Comparison of ENCODE assay signal across 8 mouse cellular contexts in genomic region chr10:12726041-12726608, GRCm38 (mm10).
A peak's percentile ranks its signal among the peaks of the same experiment; 100 is the strongest.
DNase-seq lines count a peak whose midpoint lies in the region; ATAC-seq and TF ChIP-seq lines count a peak whose summit lies in the region.
"Had no signal": no experiment of that assay in that cellular context is flagged by ENCODE, and none has a peak within 500 bp of the region (broad histone marks: within the 10 kb centered on the region; RNA-seq: fewer than 3 reads in every experiment).

No protein-coding gene starts in this region.

- no peaks in the 10 kb centered on the region for H3K27me3 ChIP-seq in midbrain, embryonic 15.5 days (replicated peaks)
- H3K27me3 ChIP-seq: liver, embryonic 15.5 days had no signal

- no peaks in the 10 kb centered on the region for H3K9me3 ChIP-seq in midbrain, embryonic 15.5 days
- H3K9me3 ChIP-seq: liver, embryonic 15.5 days had no signal

- DNase-seq in Muller cell, postnatal 12 days (ENCODE audit: inconsistent ontology term) = peak; percentile 73
- peak; percentile 46 for DNase-seq in cerebellum, adult 9-11 months
- DNase-seq in kidney, adult 9 months = peak; percentile 56
- DNase-seq in gastrocnemius, adult 2 months = no peak
- no peak for DNase-seq in adrenal gland, postnatal 36 days
- no peak for DNase-seq in c-Kit-positive CD71-positive TER-119-positive erythroid progenitor cells, embryonic 14.5 days (ENCODE audit: low spot score)

- ATAC-seq in midbrain, embryonic 15.5 days (replicated peaks) = peak; percentile 69

- H3K4me3 ChIP-seq in midbrain, embryonic 15.5 days = no peak overlapping the region
- H3K4me3 ChIP-seq in gastrocnemius, adult 2 months = no peak overlapping the region
- H3K4me3 ChIP-seq: liver, embryonic 15.5 days had no signal

- H3K4me2 ChIP-seq in midbrain, embryonic 15.5 days = no peak overlapping the region
- H3K4me2 ChIP-seq: liver, embryonic 15.5 days had no signal

- H3K9ac ChIP-seq in midbrain, embryonic 15.5 days = no peak overlapping the region
- H3K9ac ChIP-seq: liver, embryonic 15.5 days had no signal

- intact Hi-C loops in gastrocnemius, adult 2 months (cut with DNase I) = no loop called here

- H3K27ac ChIP-seq in midbrain, embryonic 15.5 days = no peak overlapping the region; the same call in 1 of the 2 replicates
- no peak overlapping the region for H3K27ac ChIP-seq in gastrocnemius, adult 2 months
- H3K27ac ChIP-seq: liver, embryonic 15.5 days had no signal

- 44% methylated on average over 13 of the region's 13 CpGs for WGBS in midbrain, embryonic 15.5 days

- H3K36me3 ChIP-seq in midbrain, embryonic 15.5 days (replicated peaks) = no peaks in the 10 kb centered on the region
- H3K36me3 ChIP-seq: liver, embryonic 15.5 days had no signal

- peaks cover 28% of the 10 kb centered on the region for H3K4me1 ChIP-seq in midbrain, embryonic 15.5 days

- no peak for TF ChIP-seq CTCF in gastrocnemius, adult 2 months (IDR thresholded peaks at IDR 0.05)

Comparison
In these comparisons a context has a peak if more than half of its experiments do, and no peak if none do; other contexts are left out.
1. DNase-seq: peak in Muller cell, postnatal 12 days (single experiment), cerebellum, adult 9-11 months (single experiment) and kidney, adult 9 months (single experiment); none in gastrocnemius, adult 2 months (single experiment), adrenal gland, postnatal 36 days (0 of 2) and c-Kit-positive CD71-positive TER-119-positive erythroid progenitor cells, embryonic 14.5 days (single experiment).